Mouse (Mus musculus) left cerebral cortex, postnatal 25 days (tissue): ENCODE results near the gene Nfat5. TPM values are rescaled to one million over a fixed set of nuclear protein-coding genes. Genes with fewer than 3 reads are reported as not detected.

Experiments used
- DNase-seq, 2 experiments: peaks; one replicate each; pipeline ENCODE4 v3.0.0; 2022; ENCODE audit warnings: low spot score in 2 of 2, mixed read lengths in 1 of 2
- intact Hi-C: fragments of 180-260 bp; cut with DNase I; formaldehyde crosslinking; loops from one replicate; pipeline ENCODE4 v1.15.1; 2025
- total RNA-seq, 2 experiments: library from RNA; stranded (reverse); gene quantifications; 2 replicates each; pipeline ENCODE4 v1.2.3; 2021

Nfat5 gene
- total RNA-seq, 2 experiments from 2014 or later, result 54.4 to 56.2 TPM

GRCm38 (mm10) chr8:107390476-107391135 is 97.3 kb downstream of the Nfat5 start:
- no peak for DNase-seq
- intact Hi-C loops, result no loop called here

GRCm38 (mm10) chr8:107391136-107391516 is 97.9 kb downstream of the Nfat5 start:
- DNase-seq, result no peak
- intact Hi-C loops, result no loop called here

- no peak for DNase-seq
- intact Hi-C loops, result no loop called here
Measured at GRCm38 (mm10) chr8:107395397-107395796, 102.1 kb downstream of the Nfat5 start.

- intact Hi-C loops, result no loop called here
- DNase-seq, result no peak
Measured at GRCm38 (mm10) chr8:107396106-107396670, 102.9 kb downstream of the Nfat5 start.

- no peak for DNase-seq
- intact Hi-C loops, result no loop called here
Measured at GRCm38 (mm10) chr8:107397665-107398064, 104.4 kb downstream of the Nfat5 start.

GRCm38 (mm10) chr8:107399495-107399894 is 106.2 kb downstream of the Nfat5 start:
- peak in 1 of 2 experiments; percentile 22 for DNase-seq

GRCm38 (mm10) chr8:107401866-107402265 is 108.6 kb downstream of the Nfat5 start:
- intact Hi-C loops, result no loop called here
- DNase-seq, result no peak

More at GRCm38 (mm10) chr8:107399495-107399894, 106.2 kb downstream of the Nfat5 start:
- intact Hi-C loops, result no loop called here

- DNase-seq, result peak; percentile 53 to 69
- intact Hi-C loops, result no loop called here
Measured at GRCm38 (mm10) chr8:107403038-107403781, 109.9 kb downstream of the Nfat5 start, which contains the start of gene Nqo1. TSS of gene Nqo1 (minus strand) at chr8:107403206.

GRCm38 (mm10) chr8:107404057-107404456 is 110.8 kb downstream of the Nfat5 start:
- intact Hi-C loops, result no loop called here
- no peak for DNase-seq

- intact Hi-C loops, result no loop called here
- no peak for DNase-seq
Measured at GRCm38 (mm10) chr8:107405935-107406334, 112.7 kb downstream of the Nfat5 start.

GRCm38 (mm10) chr8:107411391-107411790 is 118.1 kb downstream of the Nfat5 start:
- DNase-seq, result peak in 1 of 2 experiments; percentile 12
- intact Hi-C loops, result no loop called here

GRCm38 (mm10) chr8:107412552-107412951 is 119.3 kb downstream of the Nfat5 start:
- DNase-seq, result no peak
- intact Hi-C loops, result no loop called here

- DNase-seq, result no peak
- intact Hi-C loops, result no loop called here
Measured at GRCm38 (mm10) chr8:107413881-107414280, 120.6 kb downstream of the Nfat5 start.

GRCm38 (mm10) chr8:107417001-107417400 is 123.7 kb downstream of the Nfat5 start:
- no peak for DNase-seq
- intact Hi-C loops, result no loop called here

- no peak for DNase-seq
- intact Hi-C loops, result loop anchor here (2.0 to 5.0 kb wide), 3 partner anchors 35 to 319 kb away; no protein-coding TSS in a partner anchor
Measured at GRCm38 (mm10) chr8:107424176-107424575, 130.9 kb downstream of the Nfat5 start.

- peak; percentile 97 to 98 for DNase-seq
- intact Hi-C loops, result loop anchor here (2.0 to 5.0 kb wide), 3 partner anchors 36 to 320 kb away; no protein-coding TSS in a partner anchor
Measured at GRCm38 (mm10) chr8:107424597-107425229, 131.4 kb downstream of the Nfat5 start, which contains the start of gene Nob1. TSS of gene Nob1 (minus strand) at chr8:107425051.

GRCm38 (mm10) chr8:107425230-107425597 is 131.9 kb downstream of the Nfat5 start:
- DNase-seq, result no peak
- intact Hi-C loops, result loop anchor here (2.0 kb wide), 2 partner anchors 36 to 320 kb away; no protein-coding TSS in a partner anchor
